Mouse (Mus musculus) thymus, postnatal 25 days (tissue): ENCODE results near the gene Fbxl20.

ENCODE experiments used
- DNase-seq: peaks from one replicate; pipeline ENCODE4 v3.0.0; 2022

Gene Fbxl20

DNA sequence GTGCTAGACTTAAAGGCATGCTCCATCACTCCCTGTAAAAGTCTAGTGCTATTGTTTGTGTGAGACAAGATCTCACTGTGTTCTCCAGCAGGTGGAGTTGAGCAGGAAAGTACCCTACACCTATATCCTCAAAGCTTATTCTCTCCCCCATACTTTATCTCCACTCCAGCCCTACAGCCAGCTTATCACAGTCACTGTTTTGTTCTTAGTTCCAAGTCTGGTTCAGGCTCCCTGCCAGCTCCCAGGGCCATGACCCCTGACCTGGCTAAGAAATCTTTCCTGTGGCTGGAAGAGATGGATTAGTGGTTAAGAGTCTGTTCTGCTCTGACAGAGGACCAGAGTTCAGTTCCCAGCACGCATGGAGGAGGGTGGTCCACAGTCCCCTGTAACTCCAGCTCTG is 103.7 kb downstream of the Fbxl20 start:
- DNase-seq, result no peak

GRCm38 (mm10) chr11:98045596-98045995 is 104.6 kb downstream of the Fbxl20 start:
- no peak for DNase-seq

- no peak for DNase-seq
Measured at GRCm38 (mm10) chr11:98044074-98044473, 106.1 kb downstream of the Fbxl20 start.

DNA sequence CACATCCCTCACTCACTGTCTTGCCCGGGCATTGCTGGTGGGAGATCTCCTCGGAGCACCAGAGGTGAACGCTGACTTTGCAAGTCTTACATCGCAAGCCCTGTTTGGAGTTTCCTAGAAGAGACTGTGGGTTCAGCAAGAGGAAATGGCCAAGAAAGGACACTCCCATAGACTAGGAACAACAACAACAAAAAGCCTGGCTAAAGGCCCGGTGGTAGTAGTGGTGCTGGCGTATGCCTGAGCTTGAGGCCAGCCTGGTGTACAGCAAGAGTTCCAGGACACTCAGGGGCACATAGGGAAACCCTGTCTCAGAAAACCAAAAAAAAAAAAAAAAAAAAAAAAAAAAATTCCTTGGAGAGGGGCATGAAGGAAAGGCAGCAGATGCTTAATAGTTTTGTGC is 107.5 kb downstream of the Fbxl20 start:
- DNase-seq, result no peak

DNA sequence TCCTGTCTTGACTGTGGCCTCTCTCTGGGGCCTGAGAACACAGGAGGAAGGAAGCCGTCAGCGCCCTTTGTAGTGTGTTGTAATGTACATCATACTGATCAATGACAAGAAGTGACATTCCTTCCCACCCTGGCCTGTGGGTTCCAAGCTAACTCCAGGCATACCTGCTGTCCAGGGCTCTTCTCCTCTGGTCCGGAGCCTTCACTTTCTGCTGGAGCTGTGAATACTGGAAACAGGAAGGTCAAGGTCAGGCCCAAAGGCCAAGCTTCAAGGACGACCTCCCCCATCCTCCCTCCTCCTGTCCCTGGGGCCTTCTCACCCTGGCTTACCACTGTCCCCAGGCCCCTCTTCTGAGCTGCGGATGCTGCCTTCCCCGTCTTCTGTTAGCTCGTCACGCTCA is 109.2 kb downstream of the Fbxl20 start:
- DNase-seq, result no peak

DNA sequence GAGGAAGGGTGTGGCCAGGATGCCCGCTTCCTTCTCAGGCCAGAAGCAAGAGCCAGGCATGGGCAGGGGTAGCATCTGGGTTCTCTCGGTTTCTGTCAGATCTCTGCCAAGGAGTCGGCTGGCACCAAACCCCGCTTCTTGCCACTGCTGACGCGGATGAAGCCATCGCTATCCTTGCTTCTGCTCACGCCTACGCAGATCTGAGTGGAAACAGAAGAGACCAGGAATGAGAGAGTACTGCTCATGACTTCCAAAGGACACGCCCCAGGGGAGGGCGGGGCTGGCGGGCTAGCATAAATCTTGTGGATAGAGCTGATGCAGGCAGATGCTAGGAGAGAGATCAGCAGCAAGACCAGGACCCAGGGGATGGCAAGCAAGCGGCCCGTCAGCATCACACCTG is 112.3 kb downstream of the Fbxl20 start:
- no peak for DNase-seq

DNA sequence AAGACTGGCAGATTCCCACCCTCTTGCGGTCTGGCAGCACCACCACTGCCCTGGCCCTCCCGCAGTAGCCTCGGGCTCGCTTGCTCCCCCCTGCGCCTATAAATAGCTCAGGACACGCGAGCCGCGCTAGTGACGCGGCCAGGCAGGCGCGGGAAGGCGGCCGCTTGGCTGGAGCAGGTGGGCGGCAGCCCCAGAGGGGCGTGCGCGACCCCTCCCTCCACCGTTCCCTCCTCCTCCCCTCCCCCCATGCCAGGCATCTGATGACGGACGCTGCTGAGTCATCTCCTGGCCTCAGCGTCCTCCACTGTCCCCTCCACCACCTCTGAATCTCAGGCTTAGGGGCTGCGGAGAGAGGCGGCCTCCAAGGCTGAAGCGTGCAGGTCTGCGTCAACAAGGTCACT is 114.2 kb downstream of the Fbxl20 start:
- DNase-seq, result no peak

DNA sequence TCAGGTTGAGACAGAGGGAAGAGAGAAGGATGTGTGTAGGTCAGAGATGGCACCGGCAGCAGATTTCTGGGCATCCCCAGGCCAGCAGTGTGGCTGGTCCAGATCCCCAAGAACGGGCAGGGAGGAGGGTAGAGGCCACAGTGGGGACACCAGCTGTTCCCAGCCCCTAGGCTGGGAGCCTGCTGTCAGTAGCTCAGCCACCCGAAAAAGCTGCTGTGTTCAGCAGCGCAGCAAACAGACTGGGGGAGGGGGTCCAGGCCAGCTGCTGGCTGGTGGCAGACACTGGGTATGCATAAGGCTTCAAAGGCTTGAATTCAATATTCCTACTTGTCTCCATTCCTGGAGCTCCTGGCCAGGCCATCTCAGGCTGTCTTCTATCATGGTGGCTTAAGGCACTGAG is 115.4 kb downstream of the Fbxl20 start:
- no peak for DNase-seq

DNA sequence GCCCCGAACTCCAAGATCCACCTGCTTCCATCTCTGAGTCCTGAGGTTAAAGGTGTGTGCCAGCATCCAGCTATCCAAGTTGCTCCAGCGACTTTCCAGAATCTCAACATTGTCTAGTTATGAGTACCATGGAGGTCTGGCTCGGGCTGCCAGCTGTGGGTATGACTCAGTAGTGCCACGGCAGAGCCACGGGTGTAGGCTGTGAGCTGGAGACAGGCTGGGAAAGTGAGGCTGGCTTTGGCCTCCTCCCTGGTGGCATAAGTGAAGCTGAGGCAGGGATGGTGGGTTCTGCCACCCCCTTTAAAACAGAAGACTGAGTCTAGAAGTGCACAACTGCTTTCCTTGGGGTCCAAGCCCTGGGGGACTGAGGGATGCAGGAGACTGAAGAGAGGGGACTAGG is 116.1 kb downstream of the Fbxl20 start:
- no peak for DNase-seq
